Mouse (Mus musculus) adrenal gland, adult 8-10 months (tissue): ENCODE measurements at regions not wholly inside any gene's neighbourhood (a gene's known extent, or its start where the extent isn't known, plus 50 kb on each side); places are given as distances from the start of the nearest gene placed in this dataset.
A peak's percentile ranks its signal among the peaks of the same experiment; 100 is the strongest.

Experiments used
- DNase-seq: peaks from one replicate; pipeline ENCODE4 v3.0.0; 2022

DNA sequence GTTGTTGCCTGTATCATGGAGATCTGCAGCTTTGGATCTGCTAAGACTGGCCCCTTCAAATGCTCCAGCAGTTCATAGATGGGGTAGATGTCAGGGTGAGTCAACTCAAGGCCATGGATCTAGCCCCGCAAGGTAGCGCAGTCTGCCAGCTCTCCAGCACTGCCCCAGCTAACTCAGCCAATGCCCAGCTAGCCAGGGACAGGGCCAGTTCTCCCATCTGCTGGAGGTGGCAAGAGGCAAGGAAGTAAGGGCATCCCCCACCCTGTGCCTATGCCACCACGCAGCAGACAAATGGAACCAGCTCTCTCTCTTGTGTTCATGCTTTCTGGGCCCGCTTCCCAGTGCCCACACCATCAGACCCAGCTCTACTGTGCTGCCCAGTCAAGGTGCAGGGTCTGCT is 102.5 kb downstream of the Foxb1 start:
- no peak for DNase-seq

- DNase-seq = no peak
Measured at GRCm38 (mm10) chr9:69656053-69656452, 104.7 kb downstream of the Foxb1 start.

DNA sequence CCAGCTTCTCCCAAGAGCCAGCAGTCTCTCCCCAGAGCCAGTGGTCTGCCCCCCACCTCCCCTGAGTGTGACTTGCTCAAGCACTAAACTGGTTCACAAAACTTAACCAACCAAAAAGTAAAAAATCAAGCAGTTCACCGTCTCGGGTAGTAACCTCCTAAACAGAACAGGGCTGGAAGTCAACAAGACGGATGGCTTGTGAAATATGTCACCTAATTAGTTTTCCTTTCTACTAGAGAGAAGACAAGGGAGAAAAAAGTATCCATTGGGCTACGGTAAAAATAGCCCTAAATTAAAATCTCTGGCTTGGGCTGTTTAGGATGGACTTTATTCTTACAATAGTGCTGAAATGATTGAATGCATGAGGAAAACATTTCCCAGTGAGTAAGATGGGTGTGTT is 108.6 kb downstream of the Foxb1 start:
- DNase-seq = no peak

GRCm38 (mm10) chr9:69651608-69652007 is 109.1 kb downstream of the Foxb1 start:
- DNase-seq = no peak

DNA sequence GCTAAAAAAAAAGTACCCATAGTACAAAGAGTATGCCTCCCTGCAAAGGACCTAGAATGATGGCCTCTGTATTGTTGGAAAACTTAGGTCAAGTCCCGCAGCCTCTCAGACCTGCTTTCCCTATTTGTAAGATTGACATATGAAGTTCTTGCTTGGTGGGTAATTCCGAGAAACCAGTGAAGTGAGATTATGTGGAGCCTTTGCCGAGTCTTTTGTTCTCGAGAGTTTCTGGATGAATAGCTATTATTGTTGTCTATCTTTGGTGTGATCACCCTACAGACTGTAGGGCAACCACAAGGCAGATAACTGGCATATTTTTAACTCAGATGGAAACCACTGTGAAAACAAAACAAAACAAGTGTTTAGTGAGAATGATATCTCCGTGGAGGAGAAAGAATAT is 118.1 kb downstream of the Foxb1 start:
- DNase-seq = no peak

GRCm38 (mm10) chr9:69623312-69623711 is 137.4 kb downstream of the Foxb1 start:
- peak; percentile 33 for DNase-seq

DNA sequence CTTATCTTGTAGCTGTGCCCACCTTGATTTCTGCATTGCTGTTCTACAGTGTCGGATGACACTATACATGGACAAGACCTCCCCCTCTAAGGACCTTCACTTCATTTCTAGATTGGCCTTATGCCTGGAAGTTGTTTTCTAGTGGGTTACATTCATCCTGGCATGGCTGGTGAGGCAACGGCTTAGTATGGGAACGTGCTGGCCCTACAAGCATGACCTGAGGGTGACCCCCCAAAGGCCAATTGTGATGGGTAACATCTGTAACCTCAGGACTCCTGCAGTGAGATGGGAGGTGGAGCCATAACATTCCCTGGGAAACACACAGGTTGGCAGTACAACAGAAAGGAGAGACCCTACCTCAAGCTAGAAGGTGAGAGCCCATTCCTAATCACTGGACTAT is 139.7 kb downstream of the Foxb1 start:
- DNase-seq = no peak

DNA sequence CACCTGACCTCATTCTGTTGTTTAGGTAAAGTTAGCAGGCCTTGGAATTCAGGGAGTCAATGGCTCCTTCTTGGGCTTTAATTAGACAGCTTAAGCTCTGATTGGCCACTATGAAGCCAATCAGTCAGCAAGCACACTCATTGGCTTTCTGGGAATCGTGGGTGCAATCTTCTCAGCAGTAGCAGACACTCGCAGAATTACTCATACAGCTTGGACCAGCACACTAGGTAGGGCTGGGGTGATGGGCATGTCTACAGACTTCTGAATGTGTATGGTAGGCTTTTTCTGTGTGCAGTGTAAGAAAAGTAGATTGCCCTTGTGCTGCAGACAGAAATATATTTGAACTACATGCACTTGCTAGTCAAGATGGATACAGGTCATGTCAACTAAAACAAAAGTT is 143.4 kb downstream of the Foxb1 start:
- no peak for DNase-seq

DNA sequence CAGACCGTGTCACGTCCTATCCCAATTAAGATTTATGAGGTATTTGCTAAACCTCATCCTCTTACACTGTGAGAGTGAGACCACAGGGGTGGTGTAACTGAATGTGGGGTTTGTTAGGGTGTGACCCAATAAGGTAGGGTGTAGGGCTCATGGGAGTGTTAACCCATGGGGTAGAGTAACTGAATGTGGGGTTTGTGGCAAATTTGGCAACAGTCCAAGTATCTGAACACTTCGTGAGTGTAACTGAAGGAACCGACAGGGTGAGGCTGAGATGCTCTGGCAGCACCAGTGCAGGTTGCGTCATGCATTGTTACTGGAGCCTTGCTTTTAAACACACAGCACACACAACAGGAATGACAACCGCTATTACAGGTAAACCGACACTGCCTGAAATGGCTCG is 144.1 kb downstream of the Anxa2 start:
- no peak for DNase-seq

DNA sequence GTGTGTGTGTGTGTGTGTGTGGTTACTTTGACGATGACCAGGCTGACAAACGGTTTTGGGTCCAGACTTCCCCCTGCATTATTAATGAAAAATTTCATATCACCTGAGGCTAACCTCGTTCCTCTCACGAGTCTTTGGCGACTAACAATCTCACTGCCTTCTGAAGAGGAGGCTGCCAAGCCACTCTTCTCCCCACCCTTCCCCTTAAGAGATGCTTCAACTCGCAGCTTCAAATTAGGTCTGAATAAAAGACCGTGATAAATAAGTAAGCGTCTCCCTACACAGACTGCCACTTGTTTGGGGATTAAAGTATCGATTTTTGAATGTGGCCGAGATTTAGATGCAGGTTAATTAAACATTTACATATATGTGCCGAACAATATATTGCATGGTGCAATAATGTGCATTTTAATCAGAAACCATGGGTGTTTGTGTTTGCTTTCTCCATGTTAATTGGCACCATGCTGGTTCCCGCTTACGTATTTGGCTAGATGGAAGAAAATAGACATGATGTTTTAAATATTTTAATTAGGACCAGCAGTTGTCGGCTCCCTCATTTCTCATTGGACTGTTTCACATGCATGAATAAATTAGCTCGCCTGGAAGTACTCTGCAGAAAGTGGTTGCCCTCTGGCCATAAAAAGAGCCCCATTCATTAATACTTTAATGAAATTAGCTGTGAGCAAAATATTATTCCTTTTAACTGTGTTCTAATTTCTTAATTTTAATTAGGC is 139.1 kb downstream of the Anxa2 start:
- DNase-seq = no peak

GRCm38 (mm10) chr9:69588846-69589245 is 135.4 kb downstream of the Anxa2 start:
- DNase-seq = no peak

DNA sequence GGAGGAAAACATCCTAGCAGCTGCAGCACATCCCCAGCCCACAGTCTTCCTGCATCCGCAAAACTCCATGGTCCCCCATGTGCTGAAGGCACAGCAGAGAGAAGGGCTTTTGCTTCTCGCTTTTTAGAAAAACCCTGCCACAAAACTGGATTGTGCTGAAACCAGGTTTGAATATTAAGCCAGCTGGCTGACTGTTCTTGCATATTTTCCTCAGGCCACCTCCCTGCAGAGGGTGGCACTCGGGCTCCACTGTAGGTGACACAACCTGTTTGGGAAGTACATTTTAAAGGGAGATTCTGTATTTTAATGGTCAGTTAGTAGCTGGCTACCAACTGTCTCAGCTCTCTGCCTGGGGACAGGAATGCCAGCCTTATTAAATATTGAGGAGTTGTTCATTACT is 133.7 kb downstream of the Anxa2 start:
- no peak for DNase-seq

GRCm38 (mm10) chr9:69581236-69581635 is 127.8 kb downstream of the Anxa2 start:
- no peak for DNase-seq

GRCm38 (mm10) chr9:69577661-69578405 is 124.4 kb downstream of the Anxa2 start:
- no peak for DNase-seq

- no peak for DNase-seq
Measured at GRCm38 (mm10) chr9:69575386-69575785, 122.0 kb downstream of the Anxa2 start.

DNA sequence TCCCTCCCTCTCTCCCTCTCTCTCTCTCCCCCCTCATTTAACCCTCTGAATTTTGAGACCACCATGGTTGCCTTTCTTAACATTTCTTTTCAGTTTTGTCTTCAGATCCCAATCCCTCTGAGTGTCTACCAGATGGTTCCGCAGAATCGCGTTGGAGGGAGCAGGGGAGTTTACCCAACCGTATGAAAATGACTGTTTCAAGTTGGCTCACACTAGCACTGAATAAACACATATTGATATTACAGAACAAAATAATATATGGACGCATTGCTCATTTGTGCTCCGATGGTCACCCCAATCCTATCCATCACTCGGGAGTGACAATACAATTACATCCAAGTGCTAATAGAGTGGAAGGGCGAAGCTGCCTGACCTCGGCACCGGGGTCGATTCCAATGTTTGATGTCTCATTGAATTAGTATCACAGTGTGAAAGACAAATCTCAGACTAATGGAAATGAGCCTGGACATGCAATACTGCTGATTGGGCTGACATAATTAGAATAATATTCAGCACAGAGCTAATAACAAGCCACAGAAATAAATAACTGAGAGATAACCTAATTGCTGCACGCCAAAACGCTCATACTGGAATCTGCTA is 115.3 kb downstream of the Anxa2 start:
- DNase-seq = no peak

DNA sequence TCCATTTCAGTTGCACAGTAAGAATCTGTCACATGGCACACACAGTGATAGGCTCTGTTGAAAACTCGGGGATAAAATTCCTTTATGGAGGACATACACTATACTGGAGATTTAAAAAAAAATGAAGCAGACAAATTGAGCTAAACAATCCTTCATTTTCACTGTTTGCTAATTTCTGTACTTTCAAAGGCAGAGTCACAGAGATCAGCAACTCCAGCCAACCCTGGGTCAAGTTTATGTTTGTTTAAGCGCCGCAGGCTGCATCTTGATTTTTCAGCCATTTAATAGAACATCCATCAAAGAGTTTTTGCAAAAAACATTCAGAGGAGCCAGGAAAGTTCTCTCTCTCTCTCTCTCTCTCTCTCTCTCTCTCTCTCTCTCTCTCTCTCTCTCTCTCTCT is 114.8 kb downstream of the Anxa2 start:
- DNase-seq = no peak

DNA sequence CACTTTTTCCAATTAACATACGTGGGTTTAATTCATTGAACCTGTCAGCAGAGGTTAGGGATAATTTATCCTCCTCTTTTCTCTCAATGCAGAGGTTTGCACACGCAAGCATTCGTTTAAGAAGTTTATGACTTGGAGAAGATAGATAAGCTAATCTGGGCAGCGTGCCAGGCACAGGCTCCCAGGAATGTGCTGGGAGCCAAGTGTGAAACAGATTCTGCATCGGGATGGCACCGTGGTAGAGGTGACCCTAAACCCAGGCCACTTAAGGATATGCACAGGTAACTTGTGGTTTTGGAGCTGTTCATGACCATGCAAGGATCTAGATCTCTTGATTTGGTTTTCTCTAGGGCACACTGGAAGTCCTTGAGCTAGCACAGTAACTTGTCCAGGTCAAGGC is 113.6 kb downstream of the Anxa2 start:
- DNase-seq = peak; percentile 21

GRCm38 (mm10) chr9:69543241-69543640 is 89.8 kb downstream of the Anxa2 start:
- no peak for DNase-seq
